Mouse (Mus musculus): ENCODE data around the gene Acsl1. TPM values are rescaled to one million over a fixed set of nuclear protein-coding genes. Genes with fewer than 3 reads are reported as not detected.

Gene Acsl1
- polyA plus RNA-seq, 1 experiment from 2014 or later, result 7.3 TPM

DNA sequence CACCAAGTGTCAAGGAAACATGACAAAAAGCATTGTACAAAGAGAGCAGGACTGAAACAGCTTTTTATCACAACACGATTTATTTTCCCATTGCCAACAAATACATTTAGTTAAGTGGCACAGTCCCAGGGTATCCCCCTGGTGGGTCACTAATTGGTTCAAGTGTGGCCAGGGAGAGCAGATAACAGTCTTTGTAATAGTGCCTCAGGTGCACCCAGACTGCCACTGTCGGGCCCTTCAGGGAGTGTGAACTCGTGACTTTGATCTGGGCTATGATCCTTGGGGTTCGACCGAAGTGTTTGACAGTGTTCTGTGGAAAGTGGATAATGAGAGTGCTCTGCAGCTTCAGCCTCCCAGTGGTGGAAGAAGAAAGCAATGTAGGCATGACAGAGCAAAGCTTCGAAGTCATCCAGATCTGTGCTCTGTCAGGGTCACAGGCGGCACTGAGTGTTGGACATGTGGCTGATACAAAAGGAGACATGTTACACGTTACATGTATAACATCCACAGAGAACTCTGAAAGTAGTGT lies 21.1 kb upstream of the Acsl1 start:
- peaks cover 7% of the 10 kb centered on the region for H3K9me3 ChIP-seq
- no peak for DNase-seq (ENCODE audit: low spot score)
- 78% methylated on average over 8 of the region's 8 CpGs for WGBS
- H3K4me3 ChIP-seq, result no peak overlapping the region
- H3K27ac ChIP-seq, result no peak overlapping the region
- H3K4me1 ChIP-seq (replicated peaks), result peaks cover 7% of the 10 kb centered on the region; the same call in 1 of the 2 replicates
- peaks cover 21% of the 10 kb centered on the region for H3K27me3 ChIP-seq (ENCODE audit: insufficient read depth, poor library complexity, severe bottlenecking)
- no peaks in the 10 kb centered on the region for H3K36me3 ChIP-seq

DNA sequence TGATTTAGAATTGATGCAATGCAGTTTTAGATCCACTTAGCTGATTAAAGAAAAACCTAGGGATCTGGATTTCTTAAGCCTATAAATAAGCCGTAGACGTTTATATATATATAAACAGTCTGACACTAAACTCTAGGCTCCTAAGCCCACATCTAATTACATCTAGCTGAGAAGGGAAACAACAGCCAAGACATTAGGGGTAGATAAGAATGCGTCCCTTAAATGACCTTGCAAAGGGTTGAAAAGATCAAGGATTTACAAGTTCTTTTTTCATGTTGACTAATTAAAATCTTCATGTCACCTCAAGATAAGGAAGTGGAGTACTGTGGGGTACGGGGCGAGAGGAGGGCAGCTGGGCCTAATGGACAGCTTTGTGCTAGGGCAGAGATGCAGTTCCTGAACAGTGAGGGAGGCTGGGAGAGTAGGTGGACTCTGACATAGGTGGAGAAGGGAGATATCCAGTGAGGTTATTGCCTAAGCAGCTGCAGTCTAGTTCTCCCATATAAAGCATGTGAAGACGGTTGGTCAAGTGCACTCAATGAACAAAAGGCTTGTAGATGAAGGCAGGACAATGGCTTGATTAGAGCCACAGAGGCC lies 12.5 kb upstream of the Acsl1 start:
- H3K27ac ChIP-seq, result no peak overlapping the region
- WGBS, result 85% methylated on average over 6 of the region's 6 CpGs
- H3K4me3 ChIP-seq, result no peak overlapping the region

DNA sequence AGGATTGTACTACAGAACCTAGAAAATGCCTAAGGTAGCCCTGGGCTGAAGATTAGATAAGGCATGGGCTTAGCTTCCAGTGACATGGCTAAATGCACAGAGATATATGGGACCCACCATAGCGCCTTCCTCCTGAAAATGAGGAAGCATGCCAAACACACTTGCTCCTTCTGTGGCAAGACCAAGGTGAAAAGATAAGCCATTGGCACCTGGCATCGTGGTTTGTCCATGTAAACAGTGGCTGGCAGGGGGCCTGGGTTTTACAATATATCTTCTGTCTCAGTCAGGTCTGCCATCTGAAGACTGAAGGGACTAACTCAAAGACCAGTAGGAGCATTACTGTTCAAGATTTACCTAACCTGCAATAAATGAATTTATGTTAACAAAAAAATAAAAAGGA lies 2.4 kb upstream of the Acsl1 start:
- Histone ChIP-seq H3K27me3 (ENCODE audit: insufficient read depth, poor library complexity, severe bottlenecking) (peaks cover 14% of the 10 kb centered on the region), H3K27ac (no peak overlapping the region), H3K9me3 (no peaks in the 10 kb centered on the region), H3K4me1 (replicated peaks) (peaks cover 10% of the 10 kb centered on the region), H3K36me3 (no peaks in the 10 kb centered on the region), H3K4me3 (no peak overlapping the region)
- DNase-seq (ENCODE audit: low spot score), result no peak
- WGBS, result 90% methylated on average over 2 of the region's 2 CpGs

More for the DNA sequence above, 12.5 kb upstream of the Acsl1 start:
- H3K36me3 ChIP-seq, result no peaks in the 10 kb centered on the region
- no peaks in the 10 kb centered on the region for H3K4me1 ChIP-seq (replicated peaks)
- no peak for DNase-seq (ENCODE audit: low spot score)
- peaks cover 7% of the 10 kb centered on the region for H3K9me3 ChIP-seq
- H3K27me3 ChIP-seq (ENCODE audit: insufficient read depth, poor library complexity, severe bottlenecking), result no peaks in the 10 kb centered on the region

DNA sequence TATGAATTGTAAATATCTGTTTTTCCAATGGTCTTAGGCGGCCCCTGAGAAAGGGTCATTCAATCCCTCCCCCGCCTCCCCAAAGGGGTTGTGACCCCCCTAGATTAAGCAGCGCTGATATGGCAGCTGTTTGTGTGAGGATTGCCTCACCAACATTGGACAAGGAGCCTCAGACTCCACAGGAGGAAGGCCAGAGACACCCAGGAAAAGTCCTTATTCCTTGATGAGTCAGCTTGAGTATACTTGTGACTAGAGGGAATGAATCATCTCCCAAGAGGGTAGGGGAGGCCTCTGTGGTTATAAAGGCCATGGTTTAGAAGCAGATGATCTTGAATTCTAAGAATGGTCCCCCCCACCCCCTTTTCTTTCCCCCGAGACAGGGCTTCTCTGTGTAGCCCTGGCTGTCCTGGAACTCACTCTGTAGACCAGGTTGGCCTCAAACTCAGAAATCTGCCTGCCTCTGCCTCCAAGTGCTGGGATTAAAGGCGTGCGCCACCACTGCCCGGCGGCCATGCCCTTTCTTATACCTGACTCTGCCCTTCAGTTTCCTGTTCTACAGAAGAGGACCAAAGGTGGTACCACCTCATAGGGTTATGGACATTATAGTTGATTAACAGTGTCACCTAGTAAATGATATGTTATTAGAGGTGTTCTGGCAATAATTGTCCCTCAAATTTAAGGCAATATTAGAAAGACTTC lies 1.6 kb upstream of the Acsl1 start:
- Histone ChIP-seq H3K36me3 (no peaks in the 10 kb centered on the region), H3K27me3 (ENCODE audit: insufficient read depth, poor library complexity, severe bottlenecking) (peaks cover 15% of the 10 kb centered on the region), H3K4me1 (replicated peaks) (peaks cover 10% of the 10 kb centered on the region), H3K27ac (no peak overlapping the region), H3K4me3 (no peak overlapping the region), H3K9me3 (no peaks in the 10 kb centered on the region)
- DNase-seq (ENCODE audit: low spot score), result no peak
- 92% methylated on average over 8 of the region's 8 CpGs for WGBS

DNA sequence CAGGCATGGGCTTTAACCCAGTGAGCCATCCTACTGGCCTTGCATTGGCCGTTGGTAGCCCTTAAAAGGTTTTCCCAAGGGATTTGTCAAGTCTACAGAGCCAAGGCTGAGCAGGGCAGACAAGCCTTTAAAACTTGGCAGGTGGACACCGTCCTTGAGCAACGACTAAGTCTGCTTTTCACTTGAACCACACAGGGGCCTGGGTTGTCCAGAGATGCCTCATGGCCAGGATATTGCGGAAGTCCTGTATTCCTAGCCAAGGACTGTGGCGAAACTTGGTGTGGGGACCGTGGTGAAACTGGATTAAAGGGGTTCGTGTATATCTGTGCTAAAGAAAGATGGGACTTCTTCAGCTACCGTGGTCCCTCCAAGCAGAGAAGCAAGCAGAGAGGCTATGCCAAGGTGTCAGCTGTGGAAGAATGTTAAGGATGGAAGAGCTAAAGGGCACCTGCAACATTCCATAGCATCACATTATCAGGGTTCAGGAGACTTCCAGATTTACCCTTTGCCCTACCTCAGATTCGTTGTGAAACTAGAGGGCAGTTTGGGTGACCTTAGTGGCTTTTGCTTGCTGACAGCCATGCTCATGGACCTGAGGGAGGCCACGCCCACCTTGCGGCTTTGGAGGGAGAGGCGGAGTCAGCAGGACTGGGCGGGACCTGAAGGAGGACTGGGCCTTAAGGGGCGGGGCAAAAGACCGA lies 596 bp upstream of the Acsl1 start:
- H3K27ac ChIP-seq, result peak overlapping the region; percentile 88; the same call in 1 of the 2 replicates
- H3K4me3 ChIP-seq, result peak overlapping the region; percentile 91
- peaks cover 17% of the 10 kb centered on the region for H3K27me3 ChIP-seq (ENCODE audit: insufficient read depth, poor library complexity, severe bottlenecking)
- no peaks in the 10 kb centered on the region for H3K9me3 ChIP-seq
- H3K4me1 ChIP-seq (replicated peaks), result peaks cover 10% of the 10 kb centered on the region
- H3K36me3 ChIP-seq, result no peaks in the 10 kb centered on the region
- DNase-seq (ENCODE audit: low spot score), result no peak
- WGBS, result 43% methylated on average over 15 of the region's 15 CpGs

DNA sequence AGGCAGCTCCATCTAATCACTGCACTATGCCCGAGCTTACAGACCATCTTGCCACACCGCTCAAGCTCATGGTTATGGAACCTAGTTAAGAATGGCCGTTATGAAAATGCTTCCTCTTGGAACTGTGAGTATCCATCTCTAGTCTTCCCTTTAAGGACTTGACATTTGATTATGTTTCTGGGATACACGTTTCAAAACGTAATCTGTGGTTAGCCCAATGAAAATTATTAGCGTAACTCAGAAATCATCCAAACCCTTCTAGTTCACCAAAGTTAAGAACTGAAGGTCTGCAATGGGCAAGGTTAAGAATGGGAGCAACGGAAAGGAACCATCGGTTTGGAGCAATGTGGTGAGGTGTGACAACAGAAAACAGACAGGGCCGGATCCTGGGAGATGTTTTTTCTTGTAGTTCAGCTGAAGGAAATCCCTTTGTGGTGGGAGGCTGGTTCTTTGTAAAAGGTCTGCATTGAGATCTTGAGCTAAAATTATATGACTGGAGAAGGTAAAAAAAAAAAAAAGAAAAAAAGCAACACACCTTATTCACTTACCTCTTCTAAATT lies 1.2 kb downstream of the Acsl1 start:
- H3K4me3 ChIP-seq, result peak overlapping the region; percentile 91
- WGBS, result 44% methylated on average over 9 of the region's 9 CpGs
- no peaks in the 10 kb centered on the region for H3K36me3 ChIP-seq
- peaks cover 17% of the 10 kb centered on the region for H3K27me3 ChIP-seq (ENCODE audit: insufficient read depth, poor library complexity, severe bottlenecking)
- H3K27ac ChIP-seq, result no peak overlapping the region
- H3K9me3 ChIP-seq, result no peaks in the 10 kb centered on the region
- DNase-seq (ENCODE audit: low spot score), result no peak
- peaks cover 10% of the 10 kb centered on the region for H3K4me1 ChIP-seq (replicated peaks)

DNA sequence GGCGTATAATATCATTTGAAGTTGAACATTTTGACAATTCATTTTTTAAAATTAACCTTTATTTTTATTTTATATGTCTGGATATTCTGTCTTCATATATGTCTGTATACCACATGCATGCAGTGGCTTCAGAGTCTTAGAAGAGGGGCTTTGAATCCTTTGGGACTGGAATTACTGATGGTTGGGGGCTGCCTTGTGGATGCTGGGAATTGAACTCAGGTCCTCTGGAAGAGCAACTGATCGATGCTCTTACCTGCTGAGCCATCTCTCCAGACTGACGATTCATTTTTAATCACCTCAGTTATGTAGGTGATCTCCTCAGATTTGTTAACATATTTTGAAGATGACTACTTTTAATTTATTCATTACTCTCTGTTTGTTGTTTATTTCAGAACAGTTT lies 3.3 kb downstream of the Acsl1 start:
- H3K36me3 ChIP-seq, result no peaks in the 10 kb centered on the region
- DNase-seq (ENCODE audit: low spot score), result no peak
- no peaks in the 10 kb centered on the region for H3K9me3 ChIP-seq
- H3K4me3 ChIP-seq, result no peak overlapping the region
- no peak overlapping the region for H3K27ac ChIP-seq
- H3K4me1 ChIP-seq (replicated peaks), result peaks cover 10% of the 10 kb centered on the region
- peaks cover 17% of the 10 kb centered on the region for H3K27me3 ChIP-seq (ENCODE audit: insufficient read depth, poor library complexity, severe bottlenecking)
- WGBS, result 92% methylated on average over 3 of the region's 3 CpGs

DNA sequence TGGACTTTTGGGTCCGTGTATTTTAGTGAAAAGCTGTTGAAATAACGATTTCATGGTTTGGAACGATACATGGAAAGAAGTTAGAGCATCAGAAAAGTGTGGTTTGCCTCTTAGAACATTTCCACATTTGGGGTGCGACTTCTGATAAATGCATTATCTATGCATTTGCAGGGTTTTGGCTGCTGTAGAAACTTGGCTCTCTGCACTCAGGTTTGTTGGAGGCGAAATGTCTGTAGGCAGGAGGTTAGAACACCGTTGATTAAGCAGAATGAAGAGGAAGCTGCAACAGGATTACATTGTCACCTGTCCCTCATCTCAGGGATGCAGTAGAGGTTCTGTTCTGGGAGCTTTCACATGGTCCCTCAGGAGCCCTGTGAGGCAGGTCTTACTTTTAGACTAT lies 3.8 kb downstream of the Acsl1 start:
- no peaks in the 10 kb centered on the region for H3K9me3 ChIP-seq
- 91% methylated on average over 6 of the region's 6 CpGs for WGBS

DNA sequence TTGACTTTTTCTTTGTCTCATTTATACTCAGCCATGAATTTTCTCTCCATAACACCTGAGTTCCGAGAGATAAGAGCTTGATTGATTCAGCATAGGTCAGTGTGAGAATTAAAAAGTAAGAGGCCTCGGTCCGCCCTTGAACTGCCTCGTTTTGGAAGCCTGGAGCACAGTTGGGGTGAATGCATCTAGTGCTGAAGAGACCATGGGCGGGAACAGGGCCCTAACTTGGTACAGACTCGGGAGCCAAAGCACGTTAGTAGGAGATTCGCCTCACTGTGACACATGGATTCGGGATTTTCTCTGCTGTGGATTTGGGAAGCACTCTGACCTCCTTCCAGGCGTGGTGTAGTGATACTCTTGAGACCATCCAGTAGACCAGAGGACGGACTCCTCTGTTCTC lies 4.6 kb downstream of the Acsl1 start:
- 86% methylated on average over 11 of the region's 11 CpGs for WGBS
- Histone ChIP-seq H3K27ac (no peak overlapping the region), H3K36me3 (no peaks in the 10 kb centered on the region)

More for the DNA sequence above, 3.8 kb downstream of the Acsl1 start:
- Histone ChIP-seq H3K36me3 (no peaks in the 10 kb centered on the region), H3K4me1 (replicated peaks) (peaks cover 10% of the 10 kb centered on the region), H3K27ac (no peak overlapping the region), H3K4me3 (no peak overlapping the region), H3K27me3 (ENCODE audit: insufficient read depth, poor library complexity, severe bottlenecking) (peaks cover 17% of the 10 kb centered on the region)
- no peak for DNase-seq (ENCODE audit: low spot score)

DNA sequence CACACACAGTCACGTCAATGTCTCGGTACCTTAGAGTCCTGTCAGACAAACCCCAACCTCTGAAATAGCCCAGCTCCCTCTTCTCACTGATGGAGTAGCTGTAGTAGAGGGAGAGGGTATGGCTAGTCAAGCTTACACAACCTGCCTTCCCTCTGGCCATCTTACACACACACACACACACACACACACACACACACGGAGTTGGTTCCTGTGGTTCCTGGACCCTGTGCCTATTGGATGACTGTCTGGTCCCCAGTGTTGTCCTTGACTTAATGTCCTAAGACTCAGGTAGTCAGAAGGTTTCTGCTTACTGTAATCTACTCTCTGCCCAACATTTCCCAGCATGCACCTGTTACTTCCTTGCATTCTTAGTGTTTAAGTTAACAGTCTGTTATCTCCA lies 5.1 kb downstream of the Acsl1 start:
- Histone ChIP-seq H3K9me3 (no peaks in the 10 kb centered on the region), H3K36me3 (no peaks in the 10 kb centered on the region), H3K4me1 (replicated peaks) (peaks cover 13% of the 10 kb centered on the region), H3K4me3 (no peak overlapping the region), H3K27me3 (ENCODE audit: insufficient read depth, poor library complexity, severe bottlenecking) (peaks cover 17% of the 10 kb centered on the region), H3K27ac (no peak overlapping the region)
- no peak for DNase-seq (ENCODE audit: low spot score)
- 94% methylated on average over 3 of the region's 3 CpGs for WGBS

More for the DNA sequence above, 4.6 kb downstream of the Acsl1 start:
- H3K4me1 ChIP-seq (replicated peaks), result peaks cover 15% of the 10 kb centered on the region
- H3K4me3 ChIP-seq, result no peak overlapping the region
- no peaks in the 10 kb centered on the region for H3K9me3 ChIP-seq
- H3K27me3 ChIP-seq (ENCODE audit: insufficient read depth, poor library complexity, severe bottlenecking), result peaks cover 17% of the 10 kb centered on the region
- no peak for DNase-seq (ENCODE audit: low spot score)

DNA sequence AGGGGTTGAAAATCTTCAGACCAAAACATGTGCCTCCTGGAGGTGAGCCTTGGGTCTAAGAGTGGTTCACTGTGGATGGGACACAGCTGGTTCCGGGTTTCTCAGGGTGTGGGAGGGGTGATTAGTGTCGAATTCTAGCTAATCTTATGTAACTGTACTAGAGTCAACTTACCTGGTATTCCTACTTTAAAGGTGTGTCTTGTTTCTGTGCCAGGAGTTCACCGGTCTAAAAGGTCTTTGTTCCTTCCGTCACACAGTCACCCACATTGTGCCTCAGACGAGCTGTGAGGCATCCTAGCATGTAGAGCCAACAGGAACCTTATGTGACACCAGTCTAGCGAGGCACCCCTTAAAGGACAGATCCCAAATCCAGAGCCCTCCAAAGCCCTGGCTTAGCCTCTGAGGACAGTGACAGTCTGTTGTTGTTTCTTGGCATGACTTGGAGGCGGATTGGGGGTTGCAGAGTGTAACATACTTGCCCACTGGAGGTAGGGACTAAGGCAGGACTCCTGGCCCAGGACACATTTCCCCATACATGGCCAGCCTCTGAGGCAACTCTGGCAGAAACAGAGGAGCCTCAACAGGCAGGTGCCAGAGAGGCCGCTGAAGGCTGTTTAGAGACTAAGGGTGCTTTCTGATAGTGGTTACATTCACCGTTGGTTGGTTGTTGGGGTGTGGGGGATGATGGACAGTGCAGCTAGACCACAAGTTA lies 7.1 kb downstream of the Acsl1 start:
- no peak for DNase-seq (ENCODE audit: low spot score)
- H3K36me3 ChIP-seq, result no peaks in the 10 kb centered on the region
- no peak overlapping the region for H3K27ac ChIP-seq
- WGBS, result 90% methylated on average over 9 of the region's 9 CpGs
- H3K27me3 ChIP-seq (ENCODE audit: insufficient read depth, poor library complexity, severe bottlenecking), result peaks cover 8% of the 10 kb centered on the region
- no peaks in the 10 kb centered on the region for H3K9me3 ChIP-seq
- H3K4me1 ChIP-seq (replicated peaks), result peaks cover 7% of the 10 kb centered on the region; the same call in 1 of the 2 replicates
- no peak overlapping the region for H3K4me3 ChIP-seq

DNA sequence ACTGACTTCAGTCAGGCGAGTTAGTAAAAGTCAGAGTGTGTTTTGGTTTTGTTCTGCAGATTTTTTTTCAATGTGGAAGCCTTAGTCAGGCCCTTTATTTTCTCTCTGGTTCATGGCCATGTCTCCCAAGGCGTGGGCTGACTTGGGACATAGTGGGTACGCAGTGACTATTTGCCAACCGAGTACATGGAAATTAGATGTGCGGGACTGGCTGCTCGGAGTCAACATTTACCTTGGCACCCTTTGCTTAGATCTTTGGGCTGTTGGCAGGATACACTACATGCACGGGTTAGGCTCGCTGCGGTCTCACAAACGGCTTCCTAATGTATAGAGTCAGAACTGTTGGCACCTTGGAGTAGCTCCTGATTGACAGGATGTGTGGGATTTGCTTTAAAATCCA lies 7.9 kb downstream of the Acsl1 start:
- DNase-seq (ENCODE audit: low spot score), result no peak
- no peaks in the 10 kb centered on the region for H3K36me3 ChIP-seq
- no peak overlapping the region for H3K27ac ChIP-seq
- H3K4me3 ChIP-seq, result no peak overlapping the region
- 94% methylated on average over 10 of the region's 10 CpGs for WGBS
- no peaks in the 10 kb centered on the region for H3K9me3 ChIP-seq
- H3K27me3 ChIP-seq (ENCODE audit: insufficient read depth, poor library complexity, severe bottlenecking), result 0 out of 2 replicates have a peak, but pooled peaks cover 3% of the 10 kb centered on the region
- peaks cover 7% of the 10 kb centered on the region; the same call in 1 of the 2 replicates for H3K4me1 ChIP-seq (replicated peaks)

Data from hindbrain, embryonic 10.5 days (tissue).